ENCODE assay signal across 22 mouse cellular contexts in the genomic region with DNA sequence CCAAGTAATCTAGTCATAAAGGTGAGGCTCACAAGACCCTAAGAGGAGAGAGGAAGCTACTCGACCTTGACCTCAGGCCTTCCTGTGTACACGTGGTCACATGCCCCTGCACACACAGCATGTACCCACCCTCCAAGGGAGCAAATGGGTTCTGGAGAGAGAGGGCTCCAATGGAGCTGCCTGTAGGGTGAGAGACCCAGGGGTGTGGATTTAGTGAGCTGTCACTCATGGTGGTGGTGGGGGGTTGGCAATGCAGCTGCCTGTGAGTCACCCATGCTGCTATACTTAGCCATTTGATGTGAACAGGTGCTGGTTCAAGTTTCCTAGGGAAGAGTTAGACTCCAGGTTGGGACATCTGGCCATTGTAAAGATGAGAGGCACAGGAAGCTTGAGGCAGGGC. TPM values are rescaled to one million over a fixed set of nuclear protein-coding genes. Genes with fewer than 3 reads are reported as not detected.
DNase-seq lines count a peak whose midpoint lies in the region; ATAC-seq and TF ChIP-seq lines count a peak whose summit lies in the region.
"Had no signal": no experiment of that assay in that cellular context is flagged by ENCODE, and none has a peak within 500 bp of the region (broad histone marks: within the 10 kb centered on the region; RNA-seq: fewer than 3 reads in every experiment).

No protein-coding gene starts in this region.

- TF ChIP-seq CTCF in MEL (IDR thresholded peaks at IDR 0.05 in 2 of 3, conservative IDR thresholded peaks at IDR 0.05 in 1 of 3; ENCODE audit: control insufficient read depth in 1 of 3, insufficient read depth in 1 of 3, low read depth in 2 of 3, low read length in 3 of 3, poor library complexity in 1 of 3, severe bottlenecking in 1 of 3), result no peak
- no peak for TF ChIP-seq CTCF in left cerebral cortex, adult 2 months (IDR thresholded peaks at IDR 0.05)

- peak; percentile 63 for ATAC-seq in limb, embryonic 14.5 days (ENCODE audit: low FRiP score, low read depth)
- ATAC-seq: hindbrain, postnatal 0 days; intestine, postnatal 0 days had no signal

- H3K4me1 ChIP-seq in limb, embryonic 14.5 days (ENCODE audit: control insufficient read depth, insufficient read depth, low read length), result peaks cover 3% of the 10 kb centered on the region; the same call in 1 of the 2 replicates
- peaks cover 14% of the 10 kb centered on the region for H3K4me1 ChIP-seq in limb, embryonic 10.5 days
- no peaks in the 10 kb centered on the region for H3K4me1 ChIP-seq in MEL (ENCODE audit: control insufficient read depth in 1 of 2, insufficient read depth in 2 of 2, low read length in 2 of 2)
- H3K4me1 ChIP-seq: midbrain, embryonic 12.5 days; neural tube, embryonic 13.5 days had no signal

- intact Hi-C loops in left cerebral cortex, adult 2 months (cut with DNase I), result no loop called here

- H3K9ac ChIP-seq in limb, embryonic 14.5 days (ENCODE audit: low read depth, low read length, severe bottlenecking), result no peak overlapping the region
- H3K9ac ChIP-seq in MEL (ENCODE audit: control insufficient read depth, low read depth, low read length, poor library complexity, severe bottlenecking), result no peak overlapping the region
- H3K9ac ChIP-seq: embryonic facial prominence, embryonic 13.5 days; midbrain, embryonic 12.5 days; neural tube, embryonic 13.5 days had no signal

- no peak for TF ChIP-seq RAD21 in MEL (IDR thresholded peaks at IDR 0.05; ENCODE audit: low read depth, low read length)

- H3K79me2 ChIP-seq in MEL (ENCODE audit: control insufficient read depth, insufficient read depth, low read length, poor library complexity), result no peaks in the 10 kb centered on the region

- H3K4me3 ChIP-seq in limb, embryonic 14.5 days (replicated peaks; ENCODE audit: low read length), result no peak overlapping the region
- no peak overlapping the region for H3K4me3 ChIP-seq in limb, embryonic 10.5 days
- H3K4me3 ChIP-seq in MEL (ENCODE audit: control insufficient read depth in 1 of 2, insufficient read depth in 1 of 2, low read depth in 2 of 2, low read length in 2 of 2), result no peak overlapping the region
- no peak overlapping the region for H3K4me3 ChIP-seq in left cerebral cortex, adult 2 months
- H3K4me3 ChIP-seq: embryonic facial prominence, embryonic 13.5 days; forebrain, embryonic 10.5 days; hindbrain, embryonic 10.5 days; midbrain, embryonic 12.5 days; neural tube, embryonic 13.5 days had no signal

- no peaks in the 10 kb centered on the region for H3K9me3 ChIP-seq in limb, embryonic 14.5 days (ENCODE audit: control insufficient read depth, low read length)
- no peaks in the 10 kb centered on the region for H3K9me3 ChIP-seq in limb, embryonic 10.5 days (replicated peaks)
- no peaks in the 10 kb centered on the region for H3K9me3 ChIP-seq in MEL (replicated peaks; ENCODE audit: insufficient read depth, low read length)
- H3K9me3 ChIP-seq: embryonic facial prominence, embryonic 13.5 days; forebrain, embryonic 10.5 days; hindbrain, embryonic 10.5 days; midbrain, embryonic 12.5 days; neural tube, embryonic 13.5 days had no signal

- no peak for TF ChIP-seq POLR2A in limb, embryonic 14.5 days (IDR thresholded peaks at IDR 0.05; ENCODE audit: borderline replicate concordance, extremely low read depth, insufficient read depth, insufficient read length)
- TF ChIP-seq POLR2A in MEL (IDR thresholded peaks at IDR 0.05; ENCODE audit: control insufficient read depth in 1 of 2, insufficient read depth in 1 of 2, low read depth in 1 of 2, low read length in 2 of 2, poor library complexity in 1 of 2), result no peak

- no peak overlapping the region for H3K27ac ChIP-seq in limb, embryonic 14.5 days (replicated peaks; ENCODE audit: low read depth, low read length)
- H3K27ac ChIP-seq in limb, embryonic 10.5 days, result no peak overlapping the region
- H3K27ac ChIP-seq in MEL (ENCODE audit: control insufficient read depth, low read depth, low read length), result no peak overlapping the region
- H3K27ac ChIP-seq in left cerebral cortex, adult 2 months, result no peak overlapping the region
- H3K27ac ChIP-seq: embryonic facial prominence, embryonic 13.5 days; forebrain, embryonic 10.5 days; hindbrain, embryonic 10.5 days; hindbrain, postnatal 0 days; midbrain, embryonic 12.5 days; neural tube, embryonic 13.5 days had no signal

- 47% methylated on average over 2 of the region's 2 CpGs for WGBS in limb, embryonic 14.5 days
- 53% methylated on average over 2 of the region's 2 CpGs for WGBS in limb, embryonic 10.5 days

- H3K27me3 ChIP-seq in limb, embryonic 14.5 days (ENCODE audit: control insufficient read depth, insufficient read depth, low read length), result peaks cover 6% of the 10 kb centered on the region
- peaks cover 68% of the 10 kb centered on the region for H3K27me3 ChIP-seq in limb, embryonic 10.5 days (ENCODE audit: low read depth, poor library complexity, severe bottlenecking)
- H3K27me3 ChIP-seq in MEL (ENCODE audit: control insufficient read depth in 1 of 2, insufficient read depth in 2 of 2, low read length in 2 of 2), result peaks cover 0 to 2% of the 10 kb centered on the region in 2 experiments; a peak in 1 of 4 replicates
- no peaks in the 10 kb centered on the region for H3K27me3 ChIP-seq in splenic B cell, adult 2 months (ENCODE audit: control insufficient read depth, insufficient read depth, low read length, poor library complexity, severe bottlenecking)

- no peak for TF ChIP-seq EP300 in MEL (IDR thresholded peaks at IDR 0.05; ENCODE audit: low read depth in 1 of 2, low read length in 2 of 2)

- H3K4me2 ChIP-seq in limb, embryonic 14.5 days (replicated peaks; ENCODE audit: low read depth, low read length, severe bottlenecking), result no peak overlapping the region
- H3K4me2 ChIP-seq: embryonic facial prominence, embryonic 13.5 days; liver, embryonic 11.5 days; midbrain, embryonic 12.5 days; neural tube, embryonic 13.5 days had no signal

- no peaks in the 10 kb centered on the region for H3K36me3 ChIP-seq in limb, embryonic 14.5 days (ENCODE audit: control insufficient read depth, insufficient read depth, low read length)
- no peaks in the 10 kb centered on the region for H3K36me3 ChIP-seq in limb, embryonic 10.5 days
- no peaks in the 10 kb centered on the region for H3K36me3 ChIP-seq in MEL (ENCODE audit: control insufficient read depth in 1 of 2, insufficient read depth in 2 of 2, low read length in 2 of 2)
- H3K36me3 ChIP-seq in splenic B cell, adult 2 months (ENCODE audit: control insufficient read depth, insufficient read depth, low read length, poor library complexity, severe bottlenecking), result no peaks in the 10 kb centered on the region
- H3K36me3 ChIP-seq: embryonic facial prominence, embryonic 13.5 days; forebrain, embryonic 10.5 days; hindbrain, embryonic 10.5 days; midbrain, embryonic 12.5 days; neural tube, embryonic 13.5 days had no signal

- DNase-seq in limb, embryonic 14.5 days (ENCODE audit: low spot score), result no peak
- DNase-seq in limb, embryonic 10.5 days (ENCODE audit: low spot score), result no peak
- no peak for DNase-seq in MEL (ENCODE audit: low read depth, low spot score)
- DNase-seq in splenic B cell, adult 2 months (ENCODE audit: low read depth, low spot score), result peak; percentile 39
- peak; percentile 47 to 76 for DNase-seq in thymus, postnatal 36 days
- DNase-seq in urinary bladder, postnatal 14 days (ENCODE audit: low spot score), result no peak
- no peak for DNase-seq in left cerebral cortex, adult 2 months (ENCODE audit: extremely low spot score in 1 of 2, low spot score in 2 of 2)
- no peak for DNase-seq in lung, postnatal 36 days
- DNase-seq: adrenal gland, adult 2 months; cerebellum, adult 9-10 months; lung, adult 18-20 months; lung, postnatal 4 days had no signal

TF ChIP-seq in MEL, 35 proteins besides CTCF, POLR2A, EP300 and RAD21:
- TF ChIP-seq E2F4 (IDR thresholded peaks at IDR 0.05; ENCODE audit: borderline replicate concordance, low read depth, low read length) (no peak), USF1 (IDR thresholded peaks at IDR 0.05; ENCODE audit: low read depth, low read length) (0 out of 2 replicates have a peak, but pooled peaks have one; percentile 23)

RNA-seq across cellular contexts. Expression of gene Phf19, which starts 6.3 kb away (rescaled TPM):
- polyA plus RNA-seq in limb, embryonic 14.5 days (2012; rRNA removed), result 7.9 and 8.7 TPM in 2 replicates
- polyA plus RNA-seq in limb, embryonic 14.5 days (2014; fragmentation: Nextera tagmentation; extraction: Ambion mirVana), result 4.7 and 8.0 TPM in 2 replicates
- polyA plus RNA-seq in limb, embryonic 10.5 days (2016; fragmentation: Nextera tagmentation; extraction: Ambion mirVana), result 0.50 and 0.60 TPM in 2 replicates
- 10.2 and 10.9 TPM in 2 replicates for total RNA-seq in MEL (2012; rRNA removed)
- 10 to 100 TPM in 1 of 2 experiments, not detected in 1; 26.2 TPM for polyA plus RNA-seq in MEL (2012; ENCODE audit: insufficient read depth in 1 of 2, insufficient read length in 2 of 2, low read depth in 1 of 2, low replicate concordance in 2 of 2, missing spikeins in 1 of 2)
- total RNA-seq in left cerebral cortex, adult 2 months (2021), result 1 to 10 TPM in 1 of 2 experiments, under 1 TPM in 1; 0.84 to 1.3 TPM

RNA-seq across cellular contexts. Expression of gene Traf1, which starts 41.4 kb away (rescaled TPM):
- 5.1 and 7.0 TPM in 2 replicates for polyA plus RNA-seq in limb, embryonic 14.5 days (2012; rRNA removed)
- polyA plus RNA-seq in limb, embryonic 14.5 days (2014; fragmentation: Nextera tagmentation; extraction: Ambion mirVana), result 4.0 and 4.9 TPM in 2 replicates
- not detected in 2 replicates for polyA plus RNA-seq in limb, embryonic 10.5 days (2016; fragmentation: Nextera tagmentation; extraction: Ambion mirVana)
- 0.04 TPM in 1 of 2 replicates, not detected in the other for total RNA-seq in MEL (2012; rRNA removed)
- under 1 TPM in 1 of 2 experiments, not detected in 1; 0.03 TPM for polyA plus RNA-seq in MEL (2012; ENCODE audit: insufficient read depth in 1 of 2, insufficient read length in 2 of 2, low read depth in 1 of 2, low replicate concordance in 2 of 2, missing spikeins in 1 of 2)
- 1 to 10 TPM; 1.3 to 1.6 TPM for total RNA-seq in left cerebral cortex, adult 2 months (2021)

RNA-seq across cellular contexts. Expression of gene Psmd5, which starts 45.4 kb away (rescaled TPM):
- polyA plus RNA-seq in limb, embryonic 14.5 days (2012; rRNA removed), result 39.4 and 50.5 TPM in 2 replicates
- 103 and 105 TPM in 2 replicates for polyA plus RNA-seq in limb, embryonic 14.5 days (2014; fragmentation: Nextera tagmentation; extraction: Ambion mirVana)
- 128 and 131 TPM in 2 replicates for polyA plus RNA-seq in limb, embryonic 10.5 days (2016; fragmentation: Nextera tagmentation; extraction: Ambion mirVana)
- 48.1 and 63.0 TPM in 2 replicates for total RNA-seq in MEL (2012; rRNA removed)
- 10 to 100 TPM in 1 of 2 experiments, not detected in 1; 70.3 TPM for polyA plus RNA-seq in MEL (2012; ENCODE audit: insufficient read depth in 1 of 2, insufficient read length in 2 of 2, low read depth in 1 of 2, low replicate concordance in 2 of 2, missing spikeins in 1 of 2)
- 10 to 100 TPM; 31.9 to 35.7 TPM for total RNA-seq in left cerebral cortex, adult 2 months (2021)

RNA-seq across cellular contexts. Expression of gene Cutal, which starts 45.9 kb away (rescaled TPM):
- 0.06 TPM in 1 of 2 replicates, not detected in the other for polyA plus RNA-seq in limb, embryonic 14.5 days (2012; rRNA removed)
- polyA plus RNA-seq in limb, embryonic 14.5 days (2014; fragmentation: Nextera tagmentation; extraction: Ambion mirVana), result not detected in 2 replicates
- polyA plus RNA-seq in limb, embryonic 10.5 days (2016; fragmentation: Nextera tagmentation; extraction: Ambion mirVana), result 0.06 TPM in 1 of 2 replicates, not detected in the other
- total RNA-seq in MEL (2012; rRNA removed), result not detected in 2 replicates
- polyA plus RNA-seq in MEL (2012; ENCODE audit: insufficient read depth in 1 of 2, insufficient read length in 2 of 2, low read depth in 1 of 2, low replicate concordance in 2 of 2, missing spikeins in 1 of 2), result not detected
- total RNA-seq in left cerebral cortex, adult 2 months (2021), result under 1 TPM; 0.23 to 0.93 TPM
- total RNA-seq: granulocyte monocyte progenitor cell, adult 5-6 weeks; monocyte, adult 5-6 weeks had no signal
- polyA plus RNA-seq: hindbrain, embryonic 10.5 days had no signal

Comparison
In these comparisons a context has a peak if more than half of its experiments do, and no peak if none do; other contexts are left out.
1. DNase-seq: peak in splenic B cell, adult 2 months (single experiment) and thymus, postnatal 36 days (2 of 2); none in limb, embryonic 14.5 days (single experiment), limb, embryonic 10.5 days (single experiment), MEL (single experiment), urinary bladder, postnatal 14 days (single experiment), left cerebral cortex, adult 2 months (0 of 2) and lung, postnatal 36 days (single experiment).